Mouse (Mus musculus) intestine, embryonic 16.5 days (tissue): ENCODE measurements around the gene Lysmd2. TPM values are rescaled to one million over a fixed set of nuclear protein-coding genes. Genes with fewer than 3 reads are reported as not detected.

Experiments used
- ATAC-seq: fragments of 200-750 bp; cut with Nextera tagmentation; 2 replicates; pipeline ENCODE4 v1.8.0; 2017; ENCODE audit warnings: moderate TSS enrichment, moderate library complexity
- H3K27ac ChIP-seq: fragments of 300-500 bp; sonication (generic); 2 replicates; pipeline ENCODE4 v1.5.1; 2014; ENCODE audit warnings: mild to moderate bottlenecking, low read length
- H3K27me3 ChIP-seq: fragments of 300-500 bp; sonication (generic); replicated peaks from 2 replicates; pipeline ENCODE4 v1.6.1; 2014; ENCODE audit warnings: low read length, control low read depth, mixed read lengths; ENCODE audit not compliant: control insufficient read depth, insufficient read depth
- H3K36me3 ChIP-seq: fragments of 300-500 bp; sonication (generic); 2 replicates; pipeline ENCODE4 v1.6.1; 2014; ENCODE audit warnings: low read length, control low read depth; ENCODE audit not compliant: control insufficient read depth, insufficient read depth
- H3K4me1 ChIP-seq: fragments of 300-500 bp; sonication (generic); 2 replicates; pipeline ENCODE4 v1.6.1; 2014; ENCODE audit warnings: low read length, control low read depth, mixed read lengths; ENCODE audit not compliant: control insufficient read depth, insufficient read depth
- H3K4me2 ChIP-seq: fragments of 300-500 bp; sonication (generic); 2 replicates; pipeline ENCODE4 v1.6.1; 2014; ENCODE audit warnings: low read depth, low read length, control low read depth
- H3K4me3 ChIP-seq: fragments of 300-500 bp; sonication (generic); 2 replicates; pipeline ENCODE4 v1.5.1; 2014; ENCODE audit warnings: mild to moderate bottlenecking, low read length
- H3K9ac ChIP-seq: fragments of 300-500 bp; sonication (generic); 2 replicates; pipeline ENCODE4 v1.6.1; 2014; ENCODE audit warnings: low read depth, low read length
- H3K9me3 ChIP-seq: fragments of 300-500 bp; sonication (generic); 2 replicates; pipeline ENCODE4 v1.6.1; 2016; ENCODE audit warnings: low read length, control low read depth; ENCODE audit not compliant: control insufficient read depth
- whole genome bisulfite sequencing: fragments of 180-500 bp; shearing (Covaris S2); extraction: QIAGEN DNeasy Blood & Tissue Kit; methylation state at CpG from one replicate; pipeline ENCODE4 v1.1.7; 2014; 5-methylcytosine and 5-hydroxymethylcytosine counted together
- polyA plus RNA-seq: library from polyadenylated mRNA; unstranded; fragments of >200 nt; fragmentation: Nextera tagmentation; extraction: Ambion mirVana; gene quantifications from 2 replicates; pipeline ENCODE4 v1.2.1, GENCODE M21; 2015

Lysmd2 gene
- polyA plus RNA-seq, 1 experiment from 2014 or later: 18.7 TPM

DNA sequence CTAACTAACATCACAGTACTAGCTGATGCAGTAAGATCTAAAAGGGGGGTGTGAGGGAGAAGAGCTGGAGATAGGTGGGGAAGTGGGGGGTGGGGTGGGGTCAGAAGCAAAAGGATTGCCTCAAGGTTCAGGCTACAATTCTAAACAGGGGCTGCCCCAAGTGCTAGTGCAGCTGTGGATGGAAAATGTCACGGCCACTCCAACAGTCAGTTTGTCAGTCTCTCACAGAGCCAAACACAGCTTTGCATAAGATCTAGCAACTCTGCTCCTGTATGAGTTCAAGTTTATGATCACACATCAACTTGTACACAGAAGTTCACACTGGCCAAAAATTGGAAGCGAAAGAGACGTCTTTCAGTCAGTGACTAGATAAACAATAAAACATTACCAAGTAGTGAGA, 4.1 kb upstream of the Lysmd2 start:
- Histone ChIP-seq H3K4me2 (no peak overlapping the region), H3K9me3 (peaks cover 3% of the 10 kb centered on the region; the same call in 1 of the 2 replicates), H3K27ac (no peak overlapping the region), H3K4me1 (no peaks in the 10 kb centered on the region), H3K36me3 (no peaks in the 10 kb centered on the region), H3K9ac (no peak overlapping the region), H3K4me3 (no peak overlapping the region), H3K27me3 (no peaks in the 10 kb centered on the region)
- no peak for ATAC-seq
- WGBS: 64% methylated on average over 3 of the region's 3 CpGs

DNA sequence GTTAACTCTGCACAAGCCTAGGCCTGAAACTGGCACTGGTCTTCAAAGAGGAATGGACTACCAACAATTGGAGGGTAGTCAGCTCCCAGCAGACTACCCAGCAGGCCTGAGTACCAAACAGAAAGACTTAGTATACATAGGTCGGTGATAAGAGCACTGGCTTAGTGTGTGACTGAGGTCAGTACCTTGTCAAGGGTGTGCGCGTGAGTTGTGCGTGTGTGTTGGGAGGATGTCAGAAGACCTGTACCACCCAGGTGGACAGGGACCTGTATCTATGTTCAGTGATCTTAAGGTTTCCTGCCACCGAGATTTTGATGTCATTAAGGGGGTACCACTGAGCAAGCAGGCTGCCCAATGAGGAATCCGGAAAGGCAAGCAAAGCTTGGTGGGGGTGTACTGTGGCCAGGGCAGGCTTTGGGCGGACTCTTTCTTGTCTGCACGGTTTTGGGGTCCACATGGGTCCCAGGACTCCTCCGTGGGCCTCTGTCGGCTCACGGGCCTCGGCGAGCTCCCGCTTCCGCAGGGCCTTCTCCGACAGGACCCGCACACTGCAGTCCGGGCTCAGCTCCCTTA, 472 bp upstream of the Lysmd2 start:
- no peaks in the 10 kb centered on the region for H3K36me3 ChIP-seq
- no peaks in the 10 kb centered on the region for H3K27me3 ChIP-seq
- peak; percentile 21 for ATAC-seq
- WGBS: 18% methylated on average over 18 of the region's 18 CpGs
- H3K9me3 ChIP-seq: peaks cover 3% of the 10 kb centered on the region; the same call in 1 of the 2 replicates
- H3K4me2 ChIP-seq: peak overlapping the region; percentile 91
- H3K27ac ChIP-seq: peak overlapping the region; percentile 68
- peak overlapping the region; percentile 87 for H3K9ac ChIP-seq
- H3K4me3 ChIP-seq: peak overlapping the region; percentile 74
- no peaks in the 10 kb centered on the region for H3K4me1 ChIP-seq

DNA sequence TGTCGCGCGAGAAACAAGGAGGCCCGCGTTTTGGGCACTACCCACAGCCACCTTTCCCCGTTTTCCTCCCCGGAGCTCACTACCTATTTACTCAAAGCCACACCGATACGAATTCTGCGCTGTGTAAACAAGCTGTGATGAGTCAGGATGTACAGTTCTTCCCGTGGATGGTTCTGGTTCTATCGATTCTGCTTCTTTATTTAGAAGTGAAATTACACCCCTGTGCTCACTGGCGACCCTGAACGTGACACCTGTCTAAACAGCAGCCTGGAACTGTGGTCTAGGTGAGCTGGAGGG, 715 bp downstream of the Lysmd2 start:
- peak overlapping the region; percentile 74 for H3K4me3 ChIP-seq
- 0 out of 2 replicates have a peak, but pooled peaks cover 2% of the 10 kb centered on the region for H3K4me1 ChIP-seq
- peak overlapping the region; percentile 87 for H3K9ac ChIP-seq
- H3K36me3 ChIP-seq: no peaks in the 10 kb centered on the region
- H3K9me3 ChIP-seq: no peaks in the 10 kb centered on the region
- no peak for ATAC-seq
- 2% methylated on average over 14 of the region's 14 CpGs for WGBS
- no peaks in the 10 kb centered on the region for H3K27me3 ChIP-seq
- peak overlapping the region; percentile 68 for H3K27ac ChIP-seq
- H3K4me2 ChIP-seq: peak overlapping the region; percentile 91

DNA sequence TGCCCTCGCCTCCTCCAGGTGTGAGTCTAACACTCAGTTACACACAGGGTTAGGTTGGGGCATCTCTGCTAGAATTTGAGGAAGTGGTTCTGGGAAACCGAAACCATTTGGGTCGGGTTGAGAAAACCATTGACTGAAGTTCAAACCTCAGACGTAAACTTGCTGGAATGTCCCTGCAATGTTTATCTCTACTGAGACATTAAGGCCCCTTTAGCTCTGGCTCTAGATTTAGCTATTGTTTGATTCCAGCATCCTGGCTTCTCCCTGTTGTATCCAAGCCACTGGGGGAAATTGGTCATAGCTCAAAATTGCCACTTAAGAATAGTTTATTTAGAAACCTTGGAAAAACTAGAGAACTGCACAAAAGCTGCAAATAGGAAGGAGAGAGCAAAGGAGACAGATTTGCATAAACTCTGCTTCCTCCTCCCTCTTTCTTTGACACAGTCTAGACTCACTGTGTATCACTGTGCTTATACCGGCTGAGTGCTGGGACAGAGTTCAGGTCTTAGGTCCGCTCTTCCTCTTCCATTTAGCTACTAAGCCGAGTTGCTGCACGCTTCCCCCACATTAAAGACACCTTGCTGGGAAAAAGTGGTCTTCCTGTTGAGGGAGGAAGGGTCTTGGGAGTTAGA, 5.4 kb downstream of the Lysmd2 start:
- Histone ChIP-seq H3K27ac (no peak overlapping the region), H3K27me3 (no peaks in the 10 kb centered on the region)
- WGBS: 67% methylated on average over 8 of the region's 8 CpGs

DNA sequence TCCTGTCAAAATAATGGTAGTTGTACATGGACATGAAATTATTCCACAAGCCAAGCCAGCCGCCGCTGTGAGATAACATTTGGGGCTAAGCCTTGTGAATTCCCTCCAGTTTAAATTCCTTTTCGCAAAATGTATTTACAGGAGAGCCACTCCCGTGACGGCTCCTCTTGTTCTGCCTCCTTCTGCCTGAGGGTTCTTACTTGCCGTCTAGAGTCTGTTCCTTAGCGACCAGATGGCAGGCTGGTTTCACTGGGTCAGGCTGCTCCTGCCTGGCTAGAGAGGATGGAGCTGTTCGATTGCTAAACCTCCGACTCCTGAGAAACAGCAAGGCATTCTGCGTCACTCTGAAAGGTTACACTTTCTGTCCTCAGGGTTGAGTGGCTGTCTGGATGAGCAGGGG, 6.6 kb downstream of the Lysmd2 start:
- no peaks in the 10 kb centered on the region for H3K9me3 ChIP-seq
- no peak overlapping the region for H3K4me2 ChIP-seq
- no peaks in the 10 kb centered on the region; the same call in 1 of the 2 replicates for H3K36me3 ChIP-seq
- no peak overlapping the region for H3K4me3 ChIP-seq
- H3K27me3 ChIP-seq: no peaks in the 10 kb centered on the region
- H3K9ac ChIP-seq: no peak overlapping the region
- H3K27ac ChIP-seq: no peak overlapping the region
- WGBS: 56% methylated on average over 10 of the region's 10 CpGs
- 0 out of 2 replicates have a peak, but pooled peaks cover 5% of the 10 kb centered on the region for H3K4me1 ChIP-seq
- no peak for ATAC-seq

More for the DNA sequence above, 5.4 kb downstream of the Lysmd2 start:
- no peak for ATAC-seq
- Histone ChIP-seq H3K4me1 (0 out of 2 replicates have a peak, but pooled peaks cover 5% of the 10 kb centered on the region), H3K4me2 (no peak overlapping the region), H3K9ac (no peak overlapping the region), H3K36me3 (no peaks in the 10 kb centered on the region), H3K4me3 (no peak overlapping the region), H3K9me3 (no peaks in the 10 kb centered on the region)

DNA sequence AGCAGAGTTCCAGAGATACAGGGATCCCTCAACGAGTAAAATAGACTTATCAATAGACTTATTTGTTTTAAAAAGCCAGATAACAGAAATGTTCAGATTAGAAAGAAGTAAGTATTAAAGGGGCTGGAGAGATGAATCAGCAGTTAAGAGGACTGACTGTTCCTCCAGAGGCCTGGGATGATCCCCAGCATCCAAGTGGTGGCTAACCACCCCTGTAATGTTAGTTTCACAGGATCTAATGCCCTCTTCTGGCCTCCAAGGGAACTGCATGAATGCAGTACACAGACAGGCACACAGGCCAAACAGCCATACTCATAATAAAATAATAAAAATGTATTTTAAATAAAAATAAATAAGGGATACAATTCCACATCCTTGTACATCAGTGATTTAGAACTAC, 7.4 kb downstream of the Lysmd2 start:
- Histone ChIP-seq H3K36me3 (no peaks in the 10 kb centered on the region; the same call in 1 of the 2 replicates), H3K9me3 (no peaks in the 10 kb centered on the region), H3K27me3 (no peaks in the 10 kb centered on the region), H3K4me3 (no peak overlapping the region), H3K27ac (no peak overlapping the region), H3K4me1 (0 out of 2 replicates have a peak, but pooled peaks cover 5% of the 10 kb centered on the region), H3K9ac (no peak overlapping the region), H3K4me2 (no peak overlapping the region)
- ATAC-seq: no peak
- WGBS: 47% methylated on average over 1 of the region's 1 CpGs

DNA sequence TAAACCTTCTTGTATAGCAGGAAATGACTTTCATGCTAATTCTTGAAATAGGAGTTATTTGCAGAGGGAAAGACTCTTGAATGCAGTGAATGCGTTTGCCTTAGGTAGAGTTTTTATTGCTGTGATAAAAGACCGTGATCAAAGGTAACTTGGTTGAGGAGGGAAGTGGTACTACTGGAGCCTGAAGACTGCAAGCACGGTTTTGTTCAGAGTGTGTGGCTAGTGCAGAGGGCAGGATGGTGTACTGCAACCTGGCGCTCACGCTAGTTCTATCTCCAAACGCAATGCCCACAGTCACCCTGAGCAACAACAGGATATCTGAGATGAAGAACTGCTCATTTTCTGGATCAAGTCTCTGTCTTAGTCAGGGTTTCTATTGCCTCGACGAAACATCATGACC, 8.1 kb downstream of the Lysmd2 start:
- peak; percentile 76 for ATAC-seq
- Histone ChIP-seq H3K27ac (no peak overlapping the region), H3K4me3 (no peak overlapping the region), H3K9ac (no peak overlapping the region), H3K36me3 (no peaks in the 10 kb centered on the region; the same call in 1 of the 2 replicates), H3K27me3 (no peaks in the 10 kb centered on the region), H3K4me2 (no peak overlapping the region), H3K4me1 (0 out of 2 replicates have a peak, but pooled peaks cover 5% of the 10 kb centered on the region), H3K9me3 (no peaks in the 10 kb centered on the region)
- WGBS: 76% methylated on average over 8 of the region's 8 CpGs

DNA sequence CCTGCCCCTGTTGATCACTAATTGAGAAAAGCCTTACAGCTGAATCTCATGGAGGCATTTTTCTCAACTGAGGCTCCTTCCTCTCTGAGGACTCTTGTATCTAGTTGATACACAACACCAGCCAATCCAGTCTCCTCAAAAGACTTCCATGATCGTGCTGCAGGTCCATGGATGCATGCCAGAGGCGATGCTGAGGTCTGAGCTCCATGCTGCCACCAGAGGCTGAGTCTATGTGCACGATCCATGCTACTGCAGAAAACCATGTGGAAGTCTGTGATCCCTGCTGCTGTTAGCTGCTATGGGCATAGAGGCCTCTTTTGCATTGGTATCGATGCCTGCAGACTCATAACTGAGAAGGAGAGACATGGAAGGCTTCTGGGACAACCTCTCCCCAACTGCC, 8.7 kb downstream of the Lysmd2 start:
- H3K9ac ChIP-seq: no peak overlapping the region
- no peak for ATAC-seq
- no peaks in the 10 kb centered on the region; the same call in 1 of the 2 replicates for H3K36me3 ChIP-seq
- no peak overlapping the region for H3K4me3 ChIP-seq
- H3K4me2 ChIP-seq: no peak overlapping the region
- H3K9me3 ChIP-seq: no peaks in the 10 kb centered on the region
- H3K4me1 ChIP-seq: 0 out of 2 replicates have a peak, but pooled peaks cover 5% of the 10 kb centered on the region
- no peak overlapping the region for H3K27ac ChIP-seq
- H3K27me3 ChIP-seq: no peaks in the 10 kb centered on the region
- WGBS: 86% methylated on average over 4 of the region's 4 CpGs

DNA sequence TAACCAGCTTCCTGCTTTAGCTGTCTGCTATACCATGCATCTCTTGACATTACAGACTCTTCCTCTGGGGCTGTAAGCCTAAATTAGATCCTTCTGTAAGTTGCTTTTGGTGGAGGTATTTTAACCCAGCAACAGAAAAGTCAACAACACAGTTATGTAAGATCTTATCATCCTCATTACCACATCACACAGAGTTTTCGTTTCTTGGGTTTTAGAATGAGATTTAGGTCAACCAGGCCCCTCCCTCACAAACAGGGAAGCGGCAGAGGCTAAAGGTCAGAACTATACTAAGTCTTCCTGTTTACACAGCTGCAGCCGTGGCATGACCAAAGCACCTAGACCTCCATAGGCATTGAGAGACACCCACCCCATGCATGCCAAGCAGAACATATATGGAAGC, 19.9 kb downstream of the Lysmd2 start:
- Histone ChIP-seq H3K4me3 (no peak overlapping the region), H3K27me3 (no peaks in the 10 kb centered on the region), H3K36me3 (no peaks in the 10 kb centered on the region), H3K4me1 (peaks cover 4% of the 10 kb centered on the region; the same call in 1 of the 2 replicates), H3K4me2 (no peak overlapping the region), H3K27ac (no peak overlapping the region), H3K9me3 (no peaks in the 10 kb centered on the region), H3K9ac (no peak overlapping the region)
- ATAC-seq: peak; percentile 65; the same call in 1 of the 2 replicates
- WGBS: 24% methylated on average over 3 of the region's 3 CpGs
